17 mouse cellular contexts compared by ENCODE assay signal in genomic region chr9:48684144-48684543, GRCm38 (mm10).
"Had no signal": no experiment of that assay in that cellular context is flagged by ENCODE, and none has a peak within 500 bp of the region (broad histone marks: within the 10 kb centered on the region; RNA-seq: fewer than 3 reads in every experiment).

No protein-coding gene starts in this region.

- H3K27ac ChIP-seq: liver, embryonic 12.5 days; liver, embryonic 14.5 days; lung, embryonic 15.5 days; neural tube, embryonic 13.5 days; neural tube, embryonic 15.5 days had no signal

- H3K9me3 ChIP-seq: liver, embryonic 12.5 days; lung, embryonic 15.5 days; midbrain, embryonic 13.5 days; neural tube, embryonic 13.5 days; neural tube, embryonic 15.5 days had no signal

- H3K4me2 ChIP-seq: liver, embryonic 12.5 days; lung, embryonic 15.5 days; midbrain, embryonic 13.5 days; neural tube, embryonic 13.5 days; neural tube, embryonic 15.5 days had no signal

- H3K36me3 ChIP-seq: liver, embryonic 12.5 days; lung, embryonic 15.5 days; midbrain, embryonic 13.5 days; neural tube, embryonic 13.5 days; neural tube, embryonic 15.5 days had no signal

- H3K27me3 ChIP-seq: lung, embryonic 15.5 days; midbrain, embryonic 13.5 days had no signal

- ATAC-seq: liver, embryonic 12.5 days had no signal

- H3K9ac ChIP-seq: liver, embryonic 12.5 days; liver, embryonic 14.5 days; lung, embryonic 15.5 days; midbrain, embryonic 13.5 days; neural tube, embryonic 13.5 days; neural tube, embryonic 15.5 days had no signal

- DNase-seq: lung, adult 18-20 months; lung, postnatal 10 days; retina, postnatal 1 day; right cerebral cortex, adult 18-20 months; right cerebral cortex, postnatal 25 days; right cerebral cortex, postnatal 4 days; spleen, adult 18-20 months; thymus, adult 18-20 months; thymus, postnatal 14 days; thymus, postnatal 36 days had no signal

- H3K4me3 ChIP-seq: liver, embryonic 12.5 days; lung, embryonic 15.5 days; midbrain, embryonic 13.5 days; myocyte; neural tube, embryonic 13.5 days; neural tube, embryonic 15.5 days had no signal
